Mouse (Mus musculus) cerebellum, postnatal 10 days (tissue): ENCODE measurements around the gene Sh3gl2.

Experiments
- DNase-seq, 2 experiments: peaks; one replicate each; pipeline ENCODE4 v3.0.0; 2021; ENCODE audit warnings: mixed read lengths in 2 of 2

Sh3gl2 gene

DNA sequence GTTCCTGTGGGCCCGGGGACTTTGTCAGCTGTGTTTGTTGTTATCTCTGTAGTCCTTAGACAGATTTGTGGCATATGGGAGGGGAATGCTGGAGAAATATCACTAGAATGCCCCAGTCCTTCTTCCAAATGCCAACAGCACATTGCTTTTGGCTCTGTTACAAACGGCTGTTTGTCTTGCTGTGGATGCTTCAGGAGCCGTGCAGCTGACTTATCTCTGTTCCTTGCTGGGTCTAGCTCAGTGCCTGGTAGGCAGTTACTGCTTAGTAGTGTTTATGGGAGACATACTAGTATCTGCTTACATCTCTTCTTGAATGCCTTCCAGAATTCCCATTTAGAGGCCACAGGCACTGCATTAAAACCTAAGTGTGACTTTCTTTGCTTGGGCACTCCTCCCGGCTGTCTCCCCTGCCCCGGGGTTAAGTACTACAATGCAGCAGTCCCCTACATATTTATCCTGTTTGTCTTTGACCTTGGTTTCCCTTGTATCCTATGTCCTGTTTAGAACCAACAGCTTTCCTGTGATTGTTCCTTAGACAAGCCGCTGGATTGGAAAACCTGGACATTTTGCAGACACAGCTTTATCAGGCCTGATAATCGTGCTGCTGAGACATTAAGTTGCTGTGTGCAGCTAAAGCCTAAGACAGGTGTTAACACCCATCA lies 101.1 kb downstream of the Sh3gl2 start:
- DNase-seq = peak; percentile 68 to 73

DNA sequence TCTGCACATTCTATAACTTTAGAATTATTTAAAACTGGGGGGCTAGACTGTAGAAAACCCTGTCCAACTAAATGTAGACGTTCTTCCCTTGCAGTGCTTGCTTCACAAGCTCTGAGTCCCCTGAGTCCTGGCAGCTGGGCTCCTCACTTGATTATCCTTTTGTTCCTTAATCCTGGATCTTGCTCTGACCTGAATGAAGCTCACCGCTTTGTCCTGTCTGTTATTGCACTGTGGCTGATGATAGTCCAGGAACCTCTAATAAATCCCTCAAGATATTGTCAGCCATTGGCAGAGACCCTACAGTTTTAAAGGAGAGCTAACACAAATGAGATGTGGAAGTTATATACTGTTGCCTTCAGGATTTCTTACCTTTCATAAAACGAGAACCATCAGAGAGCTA lies 114.2 kb downstream of the Sh3gl2 start:
- DNase-seq = no peak

DNA sequence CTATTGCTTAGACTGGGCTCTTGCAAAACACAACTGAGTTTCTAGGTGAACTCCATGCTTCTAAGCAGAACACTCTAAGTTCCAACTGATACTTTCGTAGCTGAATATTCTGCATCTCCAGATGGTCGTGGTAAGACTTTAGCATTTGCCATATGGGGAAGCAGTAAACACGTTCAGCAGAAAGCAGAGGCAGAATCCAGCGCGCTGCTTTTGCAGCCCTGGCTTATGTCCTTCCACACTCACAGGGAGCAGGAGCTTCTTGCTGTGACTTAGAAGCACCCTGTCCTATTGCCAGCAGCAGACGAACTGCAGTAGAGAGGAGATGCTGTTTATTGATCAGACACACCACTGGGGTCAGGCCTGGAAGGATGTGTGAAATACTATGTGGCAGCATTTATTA lies 120.5 kb downstream of the Sh3gl2 start:
- peak in 1 of 2 experiments; percentile 49 for DNase-seq

DNA sequence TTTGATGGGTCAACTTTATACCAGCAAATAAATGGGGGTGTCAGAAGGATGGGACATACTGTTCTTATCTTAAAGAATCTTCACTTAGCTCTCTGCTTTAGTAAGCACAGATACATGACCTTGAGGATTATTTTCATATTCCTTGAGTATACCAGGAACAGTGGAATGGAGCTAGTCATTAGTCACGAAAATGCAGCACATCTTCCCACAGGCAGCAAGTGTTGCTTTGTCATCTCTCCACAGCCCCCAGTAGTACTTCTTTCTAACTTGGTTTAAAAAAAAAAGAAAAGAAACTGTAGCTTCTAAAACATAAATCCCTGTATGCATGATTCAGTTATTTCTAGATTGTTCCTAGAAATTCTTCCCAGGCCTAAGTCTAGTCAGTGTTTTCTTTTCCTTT lies 121.1 kb downstream of the Sh3gl2 start:
- DNase-seq = no peak

DNA sequence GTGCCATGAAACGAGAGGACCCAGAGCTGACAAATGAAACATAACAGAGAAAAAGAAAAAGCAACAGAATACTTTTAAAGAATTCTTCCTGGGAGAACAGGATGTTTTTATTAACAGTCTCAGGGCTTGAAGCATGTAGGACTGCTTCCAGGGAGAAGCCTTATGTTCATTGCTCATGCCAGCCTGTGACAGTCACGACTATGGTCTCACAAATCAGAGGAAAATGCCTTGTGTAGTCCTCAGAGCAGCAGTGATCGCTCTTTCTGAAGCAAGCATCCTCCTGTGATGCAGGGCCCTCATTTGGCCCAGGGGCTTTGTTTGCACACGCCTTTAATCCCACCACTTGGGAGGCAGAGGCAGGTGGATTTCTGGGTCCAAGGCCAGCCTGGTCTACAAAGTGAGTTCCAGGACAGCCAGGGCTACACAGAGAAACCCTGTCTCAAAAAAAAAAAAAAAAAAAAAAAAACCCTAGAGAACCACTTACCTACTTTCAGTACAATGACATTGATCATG lies 129.8 kb downstream of the Sh3gl2 start:
- peak; percentile 44 to 52 for DNase-seq

DNA sequence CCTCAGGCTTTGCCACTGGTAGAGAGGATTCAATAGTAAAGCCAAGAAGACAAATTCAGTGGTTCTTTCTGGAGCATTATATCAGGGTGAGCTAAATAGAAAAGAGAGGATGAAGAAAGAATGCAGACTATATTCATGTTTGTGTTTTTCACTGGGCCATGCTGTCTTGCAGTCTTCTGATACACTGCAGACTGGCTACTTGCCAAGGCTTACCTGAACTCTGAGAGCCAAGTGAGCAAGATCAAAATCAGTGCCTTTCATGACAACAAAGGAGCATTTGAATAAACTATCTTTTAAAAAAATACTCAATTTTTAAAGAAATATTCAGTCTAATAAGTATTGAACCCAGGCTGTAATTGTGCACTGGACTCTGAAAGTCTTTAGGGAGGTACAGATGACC lies 131.4 kb downstream of the Sh3gl2 start:
- peak; percentile 39 to 42 for DNase-seq

DNA sequence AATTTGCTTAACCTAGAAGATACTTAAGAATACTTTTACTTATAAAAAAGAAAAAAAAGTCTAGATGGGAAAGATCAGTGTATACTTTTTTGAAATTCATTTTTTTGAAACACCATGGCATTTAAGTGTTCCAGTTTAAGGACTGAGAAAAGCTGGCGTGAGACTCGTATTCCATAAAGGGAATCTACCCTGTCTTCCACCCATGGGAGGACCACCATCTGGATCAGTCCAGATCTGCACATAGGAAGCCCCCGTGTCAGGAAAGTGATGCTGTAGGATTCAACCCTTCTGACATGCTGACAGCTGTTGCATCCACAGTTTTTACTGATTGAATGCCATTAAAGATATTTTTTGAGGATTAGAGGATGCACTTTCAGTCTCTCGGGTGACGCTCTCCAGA lies 134.2 kb downstream of the Sh3gl2 start:
- no peak for DNase-seq

DNA sequence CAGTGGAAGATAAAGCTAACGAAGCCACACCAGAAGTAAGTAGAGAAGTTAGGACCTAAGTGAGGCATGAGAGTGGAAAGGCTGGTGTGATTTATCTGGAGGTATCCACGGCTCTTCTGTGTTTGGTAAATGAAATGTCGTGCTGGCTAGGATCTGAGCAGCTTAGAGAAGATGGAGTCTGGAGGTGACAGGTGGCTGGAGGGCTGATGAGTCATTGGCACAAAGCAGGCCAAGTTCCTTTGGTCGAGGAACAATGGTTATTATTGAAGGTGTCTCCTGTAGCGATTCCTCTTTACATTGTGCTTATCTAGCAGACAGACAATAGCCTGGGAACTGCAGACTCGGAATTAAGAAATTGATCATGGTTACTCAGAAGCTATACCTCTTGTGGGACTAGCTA lies 135.8 kb downstream of the Sh3gl2 start:
- peak; percentile 50 to 60 for DNase-seq

DNA sequence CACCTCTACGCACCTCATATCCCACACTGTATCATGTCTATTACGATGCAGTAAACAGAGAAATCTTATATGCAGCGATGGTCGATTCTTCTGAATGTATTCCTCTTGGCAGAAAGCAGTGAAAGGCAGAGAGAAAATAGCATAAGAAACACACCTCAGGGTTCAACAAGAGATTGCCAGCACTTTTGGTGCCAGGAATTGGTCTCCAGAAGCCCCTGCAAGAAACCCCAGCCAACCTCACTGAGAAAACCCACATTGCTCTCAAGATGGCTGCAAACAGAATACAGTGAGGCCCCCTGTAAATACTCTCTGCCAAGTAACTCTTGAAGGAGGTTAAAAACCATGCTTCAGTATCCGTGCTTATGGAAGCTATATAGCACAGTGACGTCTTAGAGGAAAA lies 141.0 kb downstream of the Sh3gl2 start:
- DNase-seq = peak; percentile 54 to 70

DNA sequence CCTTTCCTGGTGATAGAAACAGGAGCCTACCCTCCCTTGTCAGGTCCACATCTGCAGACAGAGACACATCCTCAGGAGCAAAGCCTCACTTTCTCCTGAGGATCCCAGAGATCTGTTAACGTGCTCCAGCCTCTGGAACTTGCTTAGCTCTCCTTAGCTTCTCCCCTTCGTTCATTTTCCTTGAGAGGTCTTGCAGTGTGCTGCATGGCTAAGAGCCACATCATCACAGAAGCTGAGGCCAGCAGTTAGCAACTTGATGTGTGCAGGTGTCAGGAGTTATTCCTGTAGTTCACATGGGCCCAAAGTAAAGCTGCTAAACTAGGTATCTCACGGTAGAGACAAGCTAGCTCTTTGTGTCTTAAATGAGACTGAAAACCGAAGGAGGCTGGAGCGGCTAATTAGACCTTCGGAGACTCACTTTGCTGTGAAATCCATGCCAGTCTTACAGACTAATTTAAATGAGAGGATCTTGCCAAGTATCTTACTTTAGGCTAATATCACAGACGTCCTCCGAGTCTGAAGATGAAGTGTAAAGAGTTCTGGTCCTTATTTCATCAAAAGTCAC lies 143.2 kb downstream of the Sh3gl2 start:
- no peak for DNase-seq

DNA sequence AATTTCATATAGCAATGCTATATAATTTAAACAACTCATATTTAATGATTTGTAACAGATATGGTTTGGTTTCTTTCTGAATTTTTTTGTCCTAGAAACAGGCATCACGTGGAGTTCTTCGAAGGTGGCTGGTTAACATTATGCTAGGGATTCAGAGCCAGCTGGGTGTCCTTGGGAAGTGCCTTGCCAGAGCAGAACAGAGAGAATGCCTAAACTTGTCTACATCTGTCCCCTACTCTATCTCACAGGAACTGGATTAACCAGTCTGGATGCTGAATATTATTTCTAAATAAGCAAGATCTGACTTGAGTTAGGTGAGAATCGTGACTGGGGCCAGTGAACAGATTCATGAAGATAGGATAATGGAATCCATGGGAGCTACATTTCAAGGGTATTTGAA lies 157.7 kb downstream of the Sh3gl2 start:
- DNase-seq = no peak

DNA sequence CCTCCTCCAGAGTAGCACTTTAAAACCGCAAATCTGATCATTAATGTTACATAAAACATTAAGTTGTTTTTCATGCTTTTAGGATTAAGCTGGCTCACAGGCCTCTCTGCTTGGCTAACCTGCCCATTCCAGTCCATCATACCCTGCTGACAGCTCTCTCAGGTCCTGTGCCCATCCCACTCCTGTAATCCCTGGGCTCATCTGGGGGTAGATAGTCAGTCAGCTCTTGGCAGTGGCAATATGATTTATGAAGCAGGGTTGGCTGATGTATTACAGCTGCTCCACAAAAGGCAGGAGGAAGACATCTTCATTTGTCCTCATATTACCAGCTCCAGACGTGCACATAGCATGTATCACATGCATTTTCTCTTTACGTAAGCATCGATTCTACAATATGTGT lies 158.3 kb downstream of the Sh3gl2 start:
- DNase-seq = peak; percentile 25 to 37

DNA sequence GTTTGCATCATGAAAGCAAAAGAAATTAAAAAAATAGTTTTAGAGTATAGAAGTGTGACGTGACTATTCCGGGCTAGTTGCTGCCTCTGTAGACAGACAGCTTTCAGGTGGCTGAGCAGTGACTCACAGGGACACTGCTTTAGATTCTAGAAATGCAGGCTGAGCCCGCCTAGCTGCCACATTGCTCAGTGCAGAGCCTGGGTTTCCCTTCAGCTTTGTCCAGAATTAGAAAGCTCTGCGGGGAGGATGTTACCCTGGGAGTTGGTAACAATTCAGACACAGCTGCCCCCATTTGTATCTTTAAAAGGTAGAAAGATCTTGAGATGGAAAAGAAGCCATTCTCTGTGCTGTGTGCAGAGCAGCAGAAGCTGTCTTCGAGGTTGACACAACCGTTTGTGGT lies 166.1 kb downstream of the Sh3gl2 start:
- peak; percentile 46 to 51 for DNase-seq

DNA sequence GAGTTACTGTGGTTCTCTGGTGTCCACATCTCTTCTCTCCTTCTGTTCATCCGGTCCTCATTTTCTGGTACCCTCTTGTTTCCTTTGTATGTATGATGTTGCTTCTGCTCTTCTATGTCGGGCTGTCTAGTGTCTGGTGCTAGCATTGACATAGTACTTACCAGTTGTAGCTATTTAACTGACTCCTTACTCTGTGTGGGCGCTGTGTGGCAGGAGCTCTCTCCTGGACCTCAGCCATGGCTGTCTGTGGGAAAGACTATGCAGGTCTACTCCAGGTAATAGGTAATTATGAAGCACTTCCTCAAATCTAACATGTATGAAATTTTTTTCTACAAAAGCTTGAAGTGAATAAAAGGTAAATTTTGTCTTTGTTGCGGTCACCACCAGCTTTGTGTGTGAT lies 169.9 kb downstream of the Sh3gl2 start:
- DNase-seq = peak; percentile 62 to 67

DNA sequence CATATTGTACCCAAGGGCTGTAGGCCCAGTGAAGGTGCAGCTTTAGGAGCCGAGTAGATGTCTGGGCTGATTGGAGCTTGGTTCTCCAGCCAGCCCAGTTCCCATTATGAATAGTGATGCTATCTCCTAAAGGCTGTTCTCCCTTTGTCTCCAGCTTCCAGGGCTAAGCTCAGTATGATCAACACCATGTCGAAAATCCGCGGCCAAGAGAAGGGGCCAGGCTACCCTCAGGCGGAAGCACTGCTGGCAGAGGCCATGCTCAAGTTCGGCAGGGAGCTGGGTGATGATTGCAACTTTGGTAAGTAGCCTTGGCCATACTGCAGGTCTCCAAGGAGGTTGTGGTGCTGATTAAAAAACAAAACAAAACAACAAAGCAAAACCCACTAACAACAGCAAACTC lies 171.3 kb downstream of the Sh3gl2 start:
- DNase-seq = peak; percentile 50 to 69

DNA sequence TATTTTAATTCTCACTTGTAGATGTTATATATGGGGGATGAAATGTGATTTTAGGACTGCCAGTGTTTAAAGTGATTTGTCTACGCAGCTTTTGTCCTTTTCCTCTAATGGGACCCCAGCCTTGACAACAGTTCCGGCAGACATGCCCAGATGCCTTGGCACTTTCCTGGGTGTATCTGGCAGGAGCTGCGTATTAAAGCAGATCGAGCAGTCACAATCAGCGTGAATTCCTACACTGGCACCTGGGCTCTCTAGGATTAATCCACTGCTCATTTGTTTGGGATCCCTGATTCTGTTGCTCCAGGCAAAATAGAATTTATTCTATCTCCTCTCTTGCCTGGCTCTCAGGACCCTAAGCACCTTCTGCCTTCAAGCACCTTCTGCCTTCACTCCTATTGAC lies 171.7 kb downstream of the Sh3gl2 start:
- peak; percentile 70 to 79 for DNase-seq

DNA sequence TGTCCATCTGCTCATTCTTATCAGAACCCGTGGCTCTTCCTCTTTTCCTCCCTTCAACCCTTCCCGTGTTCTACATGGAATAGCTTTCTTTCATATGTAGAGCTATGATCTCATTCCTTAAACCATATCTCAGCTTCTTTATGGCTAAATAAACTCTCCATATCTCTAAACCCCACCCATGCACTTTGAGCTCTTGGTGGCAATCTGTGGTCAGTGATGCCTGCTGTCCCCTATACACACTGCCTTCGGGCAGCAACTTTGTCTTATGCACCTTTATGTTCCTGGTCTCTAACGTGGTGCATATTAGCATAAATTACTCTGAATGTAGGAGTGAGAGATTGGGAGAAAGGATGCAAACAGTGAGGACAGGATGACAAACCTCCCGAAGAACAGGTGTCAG lies 180.3 kb downstream of the Sh3gl2 start:
- no peak for DNase-seq

DNA sequence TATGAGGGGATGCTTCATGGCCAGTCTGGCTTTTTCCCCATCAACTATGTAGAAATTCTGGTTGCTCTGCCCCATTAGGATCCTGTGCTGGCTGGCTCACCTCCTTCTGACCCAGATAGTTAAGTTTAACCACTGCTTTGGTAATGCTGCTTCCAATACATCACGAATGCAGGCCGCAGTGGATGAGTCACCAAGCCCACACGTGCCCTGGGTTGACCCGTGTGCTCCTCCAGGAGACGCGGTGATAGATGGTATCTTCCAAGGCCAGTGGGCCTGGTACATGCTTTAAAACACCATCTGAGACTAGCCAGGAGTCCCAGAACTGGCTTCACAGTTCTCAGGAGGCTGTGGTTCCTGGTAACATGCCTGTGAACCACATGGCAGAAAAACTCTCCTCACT lies 182.8 kb downstream of the Sh3gl2 start:
- DNase-seq = no peak

DNA sequence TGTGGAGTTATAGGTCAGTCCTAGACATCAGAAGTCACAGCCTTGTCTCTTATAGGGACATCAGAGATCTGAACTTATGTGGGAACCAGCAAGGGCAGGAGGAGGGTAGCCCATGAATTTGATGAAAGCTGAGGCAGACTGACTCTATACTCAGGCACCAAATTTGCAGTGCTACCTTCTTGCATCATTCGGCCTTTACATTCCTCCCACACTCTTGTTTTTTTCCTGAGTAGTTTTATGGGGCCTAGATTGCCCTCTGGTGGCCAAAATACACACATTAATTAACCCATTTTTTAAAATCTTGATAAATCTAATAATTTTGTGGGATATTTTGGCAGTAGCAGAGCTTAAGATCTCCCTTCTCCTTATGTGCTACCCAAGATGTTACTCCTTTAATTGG lies 186.9 kb downstream of the Sh3gl2 start:
- DNase-seq = peak; percentile 56 to 64

DNA sequence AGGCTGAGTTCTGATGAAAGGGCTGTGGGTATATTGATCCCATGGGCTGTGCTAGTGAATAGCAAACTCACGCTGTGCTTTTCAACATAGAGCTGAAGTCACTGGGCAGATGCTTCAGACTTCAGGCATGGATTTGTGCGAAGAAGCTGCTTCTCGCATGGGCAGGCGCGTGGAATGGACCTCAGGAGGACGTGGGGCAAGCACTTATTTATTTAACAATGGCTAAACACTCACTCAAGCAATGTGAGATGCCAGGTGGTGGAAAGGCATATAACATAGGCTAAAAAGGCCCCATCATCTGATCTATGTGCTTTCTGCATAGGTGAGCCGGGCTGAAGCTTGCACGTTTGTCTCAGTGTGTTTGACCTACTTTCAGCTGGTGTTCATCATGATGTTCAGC lies 193.8 kb downstream of the Sh3gl2 start:
- DNase-seq = no peak

DNA sequence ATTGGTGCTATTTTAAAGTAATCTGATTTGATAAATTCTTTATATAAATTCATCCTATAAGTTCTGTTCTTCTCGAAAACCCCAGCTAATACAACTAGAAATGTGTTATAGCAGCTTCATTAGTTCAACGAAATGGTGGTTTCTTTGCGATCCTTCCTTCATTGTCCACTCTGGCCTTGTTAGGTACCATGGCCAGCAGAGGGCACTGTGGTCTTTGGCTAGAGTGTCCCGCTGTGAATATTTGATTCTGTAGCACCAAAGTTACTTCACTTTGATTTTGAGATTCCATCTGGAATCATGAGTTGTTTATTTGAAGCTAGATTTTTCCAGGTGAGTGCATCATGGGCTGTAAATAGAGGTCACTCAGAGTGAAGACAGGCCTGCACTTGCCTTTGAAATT lies 197.9 kb downstream of the Sh3gl2 start:
- DNase-seq = peak; percentile 80 to 85

DNA sequence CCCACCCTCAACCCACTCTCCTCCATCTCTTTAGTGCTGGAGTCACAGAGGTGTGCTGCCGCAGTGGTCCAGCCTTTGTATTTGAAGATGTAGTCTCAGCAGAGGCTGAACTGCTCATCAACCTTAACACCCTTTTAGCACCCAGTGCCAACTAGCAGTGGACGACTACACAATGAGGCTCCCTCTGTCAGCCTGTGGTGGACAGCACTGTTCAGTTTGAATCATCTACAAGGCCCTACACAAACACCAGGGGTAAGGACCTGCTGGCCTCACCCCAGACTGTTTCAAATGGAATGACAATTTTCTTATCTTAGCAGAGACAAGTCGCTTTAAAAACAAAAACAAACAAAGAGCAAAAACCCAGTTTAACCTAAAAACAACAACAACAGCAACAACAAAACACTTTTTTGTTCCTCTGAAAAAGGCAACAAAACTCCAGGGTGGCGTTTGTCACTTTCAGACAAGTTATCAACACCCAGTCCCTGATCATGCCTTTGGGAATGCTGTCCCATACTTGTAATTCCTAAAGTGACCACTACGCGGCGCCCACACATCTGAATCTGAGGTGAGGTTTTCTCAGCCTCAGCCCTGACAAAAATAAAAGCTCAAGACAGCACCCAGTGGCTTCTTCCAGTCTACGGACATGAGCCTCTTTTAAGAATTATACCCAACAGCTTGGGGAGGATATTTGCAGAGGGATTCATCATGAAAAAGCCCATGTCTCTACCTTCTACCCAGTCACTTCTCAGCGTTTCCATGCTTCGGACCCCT lies 199.7 kb downstream of the Sh3gl2 start:
- peak; percentile 81 to 84 for DNase-seq

DNA sequence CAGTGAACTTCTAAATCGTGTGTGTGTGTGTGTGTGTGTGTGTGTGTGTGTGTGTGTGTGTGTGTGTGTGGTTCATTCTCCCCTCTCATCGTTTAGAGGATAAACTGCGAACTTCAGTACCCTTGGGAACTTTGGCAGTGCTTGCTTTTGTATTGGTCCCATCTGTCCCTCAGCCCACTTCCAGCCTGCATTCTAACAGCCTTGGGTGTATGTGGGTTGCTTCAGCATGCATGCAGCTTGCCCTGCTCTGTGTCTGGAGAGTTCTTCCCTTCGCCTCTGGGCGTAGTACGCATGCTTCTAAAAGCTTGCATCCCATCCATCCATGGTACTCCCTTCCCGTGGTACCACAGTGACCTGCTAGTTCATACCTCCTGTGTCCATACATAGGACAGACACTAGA lies 200.3 kb downstream of the Sh3gl2 start:
- DNase-seq = peak in 1 of 2 experiments; percentile 25

DNA sequence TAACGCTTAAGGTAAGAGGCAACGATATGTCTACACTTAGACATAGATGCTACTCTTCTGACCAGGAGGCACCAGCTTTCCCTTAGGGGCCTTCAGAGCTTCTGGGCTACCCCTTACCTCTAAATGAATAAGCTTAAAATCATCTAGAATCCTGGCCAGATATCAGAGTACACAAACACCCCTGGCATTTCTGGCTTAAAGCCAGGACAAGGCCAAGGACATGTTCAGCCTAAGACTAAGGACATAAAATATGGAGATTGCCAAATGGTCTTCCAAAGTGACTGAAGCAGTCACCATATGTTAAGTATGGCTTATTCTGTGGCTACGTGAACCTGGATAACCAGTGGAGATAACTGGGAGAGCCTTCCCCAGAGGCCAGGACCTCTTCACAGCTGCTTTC lies 211.5 kb downstream of the Sh3gl2 start:
- peak in 1 of 2 experiments; percentile 25 for DNase-seq
